Mouse (Mus musculus) layer of hippocampus, adult 9-11 months (tissue): ENCODE measurements around the gene Trim69.

Source experiments
- DNase-seq: peaks from one replicate; pipeline ENCODE4 v3.0.0; 2022

Trim69 gene

DNA sequence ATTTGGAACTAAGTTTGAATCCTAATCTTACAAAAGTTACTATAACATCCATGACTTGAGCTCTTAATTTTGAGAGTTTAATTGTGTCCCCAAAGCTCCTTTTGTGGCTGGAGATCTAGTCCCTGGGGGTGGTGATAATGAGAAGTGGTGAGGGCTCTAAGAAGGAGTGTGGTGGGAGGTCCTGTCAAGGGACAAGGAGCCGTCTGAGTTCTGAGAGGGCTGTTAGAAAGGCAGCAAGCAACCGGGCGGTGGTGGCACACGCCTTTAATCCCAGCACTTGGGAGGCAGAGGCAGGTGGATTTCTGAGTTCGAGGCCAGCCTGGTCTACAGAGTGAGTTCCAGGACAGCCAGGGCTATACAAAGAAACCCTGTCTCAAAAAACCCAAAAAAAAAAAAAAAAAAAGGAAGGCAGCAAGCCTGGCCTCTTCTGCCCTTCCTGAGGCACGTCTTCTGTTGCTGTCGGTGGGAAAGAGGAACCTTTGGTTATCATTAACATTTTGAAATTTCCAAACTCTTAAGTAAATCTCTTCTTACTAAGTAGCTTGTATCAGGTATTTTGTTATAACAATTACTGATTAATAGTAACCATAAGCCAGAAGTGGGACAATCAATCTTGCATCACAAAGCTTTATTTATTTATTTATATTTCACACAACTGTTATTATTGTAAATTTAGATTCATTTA, 6.7 kb upstream of the Trim69 start:
- DNase-seq, result no peak

DNA sequence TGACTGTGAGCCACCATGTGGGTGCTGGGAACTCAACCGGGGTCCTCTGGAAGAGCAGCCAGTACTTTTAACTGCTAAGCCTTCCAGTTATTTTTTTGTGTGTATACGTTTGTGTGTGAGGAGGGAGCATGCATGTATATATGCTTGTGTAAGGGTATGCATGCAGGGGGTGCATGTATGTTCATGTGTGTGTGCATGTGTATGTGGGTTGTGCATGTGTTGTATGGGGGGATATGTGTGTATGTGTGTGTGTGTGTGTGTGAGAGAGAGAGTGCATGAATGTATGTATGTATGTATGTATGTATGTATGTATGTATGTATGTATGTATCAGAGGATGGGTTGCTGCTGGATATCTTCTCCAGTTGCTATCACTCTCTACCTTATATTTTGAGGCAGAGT, 6.0 kb upstream of the Trim69 start:
- DNase-seq, result no peak

GRCm38 (mm10) chr2:122155292-122155691, 5.2 kb upstream of the Trim69 start:
- no peak for DNase-seq

DNA sequence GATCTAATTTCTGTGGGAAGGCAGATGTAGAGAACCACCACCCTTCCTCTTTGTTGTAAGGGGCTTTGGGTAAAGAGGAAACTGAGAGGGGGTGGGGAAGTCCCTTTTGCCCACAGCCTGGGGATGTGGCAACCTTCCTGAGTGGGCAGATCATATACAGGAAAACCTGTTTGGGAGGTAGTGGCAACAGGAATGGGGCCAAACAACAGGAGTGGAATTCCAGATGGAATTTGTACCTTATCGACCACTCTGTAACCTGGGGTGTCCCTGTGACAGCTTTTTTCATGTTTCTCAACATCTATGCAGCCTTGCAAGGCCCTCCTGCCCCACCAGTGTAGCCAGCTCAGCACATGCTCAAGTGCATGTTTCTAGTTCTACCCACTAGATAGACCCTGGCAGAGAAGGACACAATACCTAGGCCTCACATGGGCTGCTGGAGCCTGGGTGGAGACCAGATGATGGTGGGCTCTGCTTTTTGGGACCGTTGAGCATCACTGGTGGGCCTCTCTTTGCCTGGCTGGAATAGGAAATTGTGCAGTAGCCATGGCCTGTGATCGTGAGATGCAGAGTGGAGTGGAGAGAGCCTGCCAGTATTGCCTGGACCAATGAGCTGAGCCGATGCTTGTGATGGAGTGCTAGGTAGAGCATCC, 4.3 kb upstream of the Trim69 start:
- peak; percentile 54 for DNase-seq

- DNase-seq, result no peak
Observed at GRCm38 (mm10) chr2:122157561-122157960, 2.9 kb upstream of the Trim69 start.

GRCm38 (mm10) chr2:122158362-122158802, 2.1 kb upstream of the Trim69 start:
- no peak for DNase-seq

GRCm38 (mm10) chr2:122159667-122160066, 833 bp upstream of the Trim69 start:
- DNase-seq, result no peak

DNA sequence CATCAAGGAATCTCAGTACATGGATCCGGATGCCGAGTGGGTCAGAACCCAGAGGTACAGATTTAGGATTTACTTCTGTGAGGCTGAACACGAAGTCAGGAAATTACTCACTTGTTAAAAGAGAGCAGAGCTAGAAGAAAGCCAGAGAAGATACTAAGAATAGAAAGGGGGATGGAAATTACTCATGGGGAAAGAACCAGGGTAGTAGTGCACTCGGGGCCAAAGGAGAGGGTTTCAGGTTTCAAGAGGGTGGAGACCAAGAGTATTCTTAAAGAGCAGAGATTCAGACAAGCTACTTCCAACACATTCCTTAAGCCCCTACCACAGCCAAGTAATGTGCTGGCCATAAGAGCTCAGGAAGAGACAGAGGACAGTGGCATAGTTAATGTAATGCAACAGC, 1.0 kb downstream of the Trim69 start:
- DNase-seq, result no peak

GRCm38 (mm10) chr2:122162529-122162928, 2.0 kb downstream of the Trim69 start:
- DNase-seq, result no peak

- DNase-seq, result no peak
Observed at GRCm38 (mm10) chr2:122163430-122164195, 3.1 kb downstream of the Trim69 start.

- DNase-seq, result no peak
Observed at GRCm38 (mm10) chr2:122164293-122164692, 3.8 kb downstream of the Trim69 start.

- DNase-seq, result no peak
Observed at GRCm38 (mm10) chr2:122171292-122171691, 10.8 kb downstream of the Trim69 start.

DNA sequence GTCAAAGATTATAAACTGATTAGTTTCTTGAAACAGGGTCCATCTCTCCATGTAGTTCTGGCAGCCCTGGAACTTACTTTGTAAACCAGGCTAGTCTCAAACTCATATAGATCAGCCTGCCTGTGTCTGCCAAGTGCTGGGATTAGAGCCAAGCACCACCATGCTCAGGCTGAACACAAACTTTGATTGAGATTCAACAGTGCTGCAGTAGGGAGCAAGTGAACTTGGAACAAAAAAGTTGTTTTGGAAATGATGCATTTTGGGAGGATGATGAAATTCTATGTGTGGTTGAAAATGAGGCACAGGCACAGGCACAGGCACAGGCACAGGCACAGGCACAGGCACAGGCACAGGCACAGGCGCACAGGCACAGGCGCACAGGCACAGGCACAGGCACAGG, 11.7 kb downstream of the Trim69 start:
- no peak for DNase-seq

- DNase-seq, result no peak
Observed at GRCm38 (mm10) chr2:122180051-122180822, 19.7 kb downstream of the Trim69 start.

GRCm38 (mm10) chr2:122185086-122185485, 24.6 kb downstream of the Trim69 start:
- DNase-seq, result no peak

- DNase-seq, result no peak
Observed at GRCm38 (mm10) chr2:122186106-122186505, 25.6 kb downstream of the Trim69 start, which contains the start of the genes Patl2 and Terb2. TSS of gene Patl2 (minus strand) at chr2:122186189. TSS of gene Terb2 (plus strand) at chr2:122186272.

DNA sequence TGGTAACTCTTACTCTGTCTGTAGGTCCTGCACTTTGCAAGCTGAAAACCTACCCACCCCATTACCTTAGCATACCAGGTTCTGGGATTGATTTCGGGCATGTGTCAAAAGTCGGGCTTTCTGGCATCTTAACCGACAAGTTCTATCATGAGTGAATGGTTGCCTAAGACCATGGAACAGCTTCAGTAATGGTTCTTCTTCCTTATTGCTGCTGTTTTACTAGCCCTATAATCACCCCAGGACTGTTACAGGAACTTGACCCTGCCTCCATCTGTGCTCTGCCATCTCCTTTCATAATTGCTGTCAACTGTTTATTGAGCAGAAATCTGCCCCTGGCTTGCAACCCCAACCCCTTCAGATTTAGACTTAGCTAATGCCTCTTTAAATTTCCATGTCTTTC, 26.3 kb downstream of the Trim69 start:
- DNase-seq, result no peak

DNA sequence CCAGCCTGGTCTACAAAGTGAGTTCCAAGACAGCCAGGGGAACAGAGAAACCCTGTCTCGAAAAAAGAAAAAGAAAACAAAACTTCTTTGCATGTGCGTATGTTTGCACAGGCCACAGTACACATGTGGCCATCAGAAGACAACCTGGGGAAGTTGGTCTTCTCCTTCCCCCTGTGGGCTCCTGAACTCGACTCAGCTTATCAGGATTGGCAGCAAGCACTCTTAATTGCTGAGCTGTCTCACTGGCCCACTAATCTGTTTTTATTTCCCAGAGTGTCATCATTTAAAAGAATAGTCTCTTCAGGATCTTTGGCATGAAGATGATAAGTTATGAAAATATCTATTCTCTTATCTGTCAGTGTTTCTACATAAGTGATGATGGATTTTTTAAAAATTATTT, 31.3 kb downstream of the Trim69 start:
- DNase-seq, result no peak

DNA sequence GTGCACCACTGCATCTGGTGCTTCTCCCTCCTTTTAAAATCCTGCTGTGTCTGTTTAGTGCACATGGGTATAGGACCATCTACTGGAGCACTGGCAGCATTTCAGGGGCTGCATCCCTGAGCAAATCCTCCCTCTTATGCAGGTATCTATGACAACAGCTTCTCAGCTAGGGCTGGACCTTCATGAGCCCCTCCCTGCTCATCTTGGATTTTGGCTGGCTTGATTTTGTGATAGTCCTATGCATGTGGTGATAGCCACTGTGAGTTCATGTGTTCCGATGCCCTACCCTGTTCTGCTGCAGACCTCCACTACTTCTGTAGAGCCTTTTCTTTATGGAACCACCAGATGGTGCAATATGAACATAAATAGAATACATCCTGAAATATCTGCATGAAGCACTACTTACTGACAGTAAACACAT, 34.0 kb downstream of the Trim69 start:
- peak; percentile 5 for DNase-seq

DNA sequence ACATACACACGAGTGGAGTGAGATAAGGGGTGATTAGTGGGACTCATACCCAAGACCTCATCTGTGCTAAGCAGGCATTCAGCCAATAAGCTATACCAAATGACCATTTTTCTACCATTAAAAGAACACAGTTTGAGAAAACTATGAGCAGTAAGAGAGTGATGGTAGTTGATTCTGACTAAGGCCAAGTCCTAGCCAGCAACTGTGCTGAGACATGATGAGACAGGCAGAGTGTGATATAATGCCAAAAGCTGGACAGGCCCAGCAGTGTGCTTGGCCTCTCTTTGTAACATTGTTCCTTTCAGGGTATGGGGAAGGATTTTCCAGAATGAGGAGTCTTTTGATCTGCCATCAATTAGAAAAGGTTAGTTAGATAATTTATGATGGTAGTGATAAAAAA, 41.0 kb downstream of the Trim69 start:
- DNase-seq, result no peak

DNA sequence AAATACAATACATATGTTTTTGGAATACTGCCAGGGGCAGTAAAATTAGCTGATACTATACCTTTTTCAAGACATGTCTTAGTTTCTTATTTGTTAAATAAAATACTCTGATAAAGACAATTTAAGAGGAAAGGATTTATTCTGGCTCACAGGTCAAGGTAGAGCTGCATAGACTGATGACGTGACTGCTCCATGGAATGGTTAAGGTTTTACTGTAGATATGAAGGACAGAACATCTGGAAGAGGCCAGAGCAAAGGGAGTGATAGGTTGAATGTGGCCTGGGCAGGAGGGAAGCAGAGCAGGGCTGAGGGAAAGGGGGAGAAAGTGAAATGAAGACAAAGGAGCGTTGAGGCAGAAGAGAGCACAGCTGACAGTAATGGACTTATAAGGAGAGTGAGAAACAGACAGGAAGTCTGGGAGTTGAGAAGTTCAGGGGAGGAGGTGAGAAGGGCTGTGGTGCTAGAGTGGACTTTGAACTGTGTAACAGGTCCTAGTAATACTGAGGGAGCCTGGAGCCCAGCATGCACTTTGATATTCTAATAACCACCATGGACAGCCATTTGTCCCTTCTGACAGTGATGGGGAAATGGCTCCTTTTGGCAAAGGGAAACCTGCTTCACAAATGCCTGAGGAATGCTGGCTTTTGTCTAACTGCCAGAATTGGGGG, 46.1 kb downstream of the Trim69 start:
- DNase-seq, result no peak

DNA sequence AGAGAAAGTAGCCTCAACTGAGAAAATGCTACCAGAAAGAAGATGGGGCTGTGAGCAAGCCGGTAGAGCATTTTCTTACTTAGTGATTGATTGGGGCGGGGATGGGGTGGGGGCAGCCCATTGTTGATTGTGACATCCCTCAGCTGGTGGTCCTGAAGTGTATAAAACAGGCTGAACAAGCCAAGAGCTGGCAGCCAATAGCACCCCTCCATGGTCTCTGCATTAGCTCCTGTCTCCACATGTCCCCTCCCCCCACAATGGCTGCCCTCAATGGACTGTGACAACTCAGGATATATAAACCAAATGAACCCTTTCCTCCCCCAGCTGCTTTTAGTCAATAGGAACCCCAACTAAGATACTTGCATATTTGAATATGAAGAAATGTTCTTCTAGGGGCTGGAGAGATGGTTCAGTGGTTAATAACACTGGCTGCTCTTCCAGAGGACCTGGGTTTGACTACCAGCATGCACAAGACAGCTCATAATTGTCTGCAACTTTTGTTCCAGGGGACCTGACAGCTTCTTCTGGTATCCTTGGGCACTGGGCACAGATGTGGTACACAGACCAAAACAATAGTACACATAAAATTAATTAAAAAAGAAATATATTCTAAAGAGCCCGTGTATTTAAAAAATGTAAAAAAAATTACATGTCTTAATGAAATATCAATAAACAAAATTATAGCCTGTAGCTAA, 50.2 kb downstream of the Trim69 start:
- DNase-seq, result no peak
